Mouse (Mus musculus) limb, embryonic 10.5 days (tissue): ENCODE measurements around the gene Vamp1. TPM values are rescaled to one million over a fixed set of nuclear protein-coding genes. Genes with fewer than 3 reads are reported as not detected.
"Not testable (repeated sequence)": the region's sequence is repeated elsewhere in the genome, so short reads cannot be mapped to it uniquely, and the experiment has no call there.

Source experiments
- DNase-seq: peaks from one replicate; pipeline ENCODE4 v3.0.0-alpha.2; 2017; ENCODE audit warnings: low spot score
- H3K27ac ChIP-seq: fragments of 300-500 bp; sonication (generic); 2 replicates; pipeline ENCODE4 v1.5.1; 2016; ENCODE audit warnings: mild to moderate bottlenecking
- H3K27me3 ChIP-seq: fragments of 300-500 bp; sonication (generic); 2 replicates; pipeline ENCODE4 v1.6.1; 2016; ENCODE audit warnings: low read depth, mild to moderate bottlenecking; ENCODE audit not compliant: poor library complexity, severe bottlenecking
- H3K36me3 ChIP-seq: fragments of 300-500 bp; sonication (generic); 2 replicates; pipeline ENCODE4 v1.6.1; 2016; ENCODE audit warnings: mild to moderate bottlenecking, moderate library complexity
- H3K4me1 ChIP-seq: fragments of 300-500 bp; sonication (generic); 2 replicates; pipeline ENCODE4 v1.6.1; 2016
- H3K4me3 ChIP-seq: fragments of 300-500 bp; sonication (generic); 2 replicates; pipeline ENCODE4 v1.5.1; 2016; ENCODE audit warnings: mild to moderate bottlenecking, moderate library complexity
- H3K9me3 ChIP-seq: fragments of 300-500 bp; sonication (generic); replicated peaks from 2 replicates; pipeline ENCODE4 v1.6.1; 2016; ENCODE audit warnings: mild to moderate bottlenecking
- WGBS: fragments of 180-500 bp; shearing (Covaris S2); methylation state at CpG from one replicate; pipeline ENCODE4 v1.1.7; 2016; 5-methylcytosine and 5-hydroxymethylcytosine counted together
- polyA plus RNA-seq: library from polyadenylated mRNA; unstranded; fragments of >200 nt; fragmentation: Nextera tagmentation; extraction: Ambion mirVana; gene quantifications from 2 replicates; pipeline ENCODE4 v1.2.1, GENCODE M21; 2016

Vamp1 gene
- polyA plus RNA-seq, 1 experiment from 2014 or later = 3.9 TPM

- DNase-seq = no peak
- Histone ChIP-seq H3K4me3 (no peak overlapping the region), H3K27me3 (no peaks in the 10 kb centered on the region)
Measured at GRCm38 (mm10) chr6:125260006-125260555, 44.7 kb downstream of the Vamp1 start.

GRCm38 (mm10) chr6:125264219-125264618 is 48.9 kb downstream of the Vamp1 start:
- no peaks in the 10 kb centered on the region for H3K9me3 ChIP-seq
- no peak for DNase-seq
- no peaks in the 10 kb centered on the region for H3K27me3 ChIP-seq
- no peaks in the 10 kb centered on the region for H3K4me1 ChIP-seq
- WGBS = 88% methylated on average over 9 of the region's 9 CpGs
- no peaks in the 10 kb centered on the region for H3K36me3 ChIP-seq
- no peak overlapping the region for H3K27ac ChIP-seq
- H3K4me3 ChIP-seq = no peak overlapping the region

More at GRCm38 (mm10) chr6:125260006-125260555, 44.7 kb downstream of the Vamp1 start:
- H3K4me1 ChIP-seq = 0 out of 2 replicates have a peak, but pooled peaks cover 3% of the 10 kb centered on the region
- no peaks in the 10 kb centered on the region for H3K9me3 ChIP-seq
- H3K27ac ChIP-seq = no peak overlapping the region
- no peaks in the 10 kb centered on the region for H3K36me3 ChIP-seq
- 85% methylated on average over 10 of the region's 10 CpGs for whole genome bisulfite sequencing

- no peaks in the 10 kb centered on the region for H3K9me3 ChIP-seq
- no peak overlapping the region for H3K4me3 ChIP-seq
- no peaks in the 10 kb centered on the region for H3K36me3 ChIP-seq
- no peaks in the 10 kb centered on the region for H3K4me1 ChIP-seq
- DNase-seq = no peak
- H3K27ac ChIP-seq = no peak overlapping the region
- WGBS = 62% methylated on average over 10 of the region's 10 CpGs
- H3K27me3 ChIP-seq = peaks cover 3% of the 10 kb centered on the region; the same call in 1 of the 2 replicates
Measured at GRCm38 (mm10) chr6:125265239-125265638, 49.9 kb downstream of the Vamp1 start.

GRCm38 (mm10) chr6:125266091-125266490 is 50.7 kb downstream of the Vamp1 start:
- no peak for DNase-seq
- Histone ChIP-seq H3K27me3 (peaks cover 10% of the 10 kb centered on the region; the same call in 1 of the 2 replicates), H3K27ac (no peak overlapping the region), H3K36me3 (no peaks in the 10 kb centered on the region), H3K4me3 (no peak overlapping the region), H3K9me3 (no peaks in the 10 kb centered on the region), H3K4me1 (no peaks in the 10 kb centered on the region)
- WGBS = 72% methylated on average over 13 of the region's 13 CpGs

GRCm38 (mm10) chr6:125266600-125266999 is 51.2 kb downstream of the Vamp1 start:
- H3K4me3 ChIP-seq, H3K9me3 ChIP-seq, DNase-seq, H3K4me1 ChIP-seq, H3K27ac ChIP-seq, H3K36me3 ChIP-seq: not testable (repeated sequence)
- H3K27me3 ChIP-seq = peaks cover 10% of the 10 kb centered on the region; the same call in 1 of the 2 replicates
- 76% methylated on average over 6 of the region's 6 CpGs for WGBS

GRCm38 (mm10) chr6:125267469-125267868 is 52.1 kb downstream of the Vamp1 start:
- WGBS = 89% methylated on average over 3 of the region's 3 CpGs
- H3K27ac ChIP-seq = no peak overlapping the region
- H3K4me1 ChIP-seq = peaks cover 4% of the 10 kb centered on the region; the same call in 1 of the 2 replicates
- no peaks in the 10 kb centered on the region for H3K9me3 ChIP-seq
- no peak for DNase-seq
- H3K27me3 ChIP-seq = peaks cover 14% of the 10 kb centered on the region
- no peaks in the 10 kb centered on the region for H3K36me3 ChIP-seq
- no peak overlapping the region for H3K4me3 ChIP-seq

GRCm38 (mm10) chr6:125268799-125269198 is 53.4 kb downstream of the Vamp1 start:
- Histone ChIP-seq H3K27me3 (peaks cover 18% of the 10 kb centered on the region), H3K4me3 (no peak overlapping the region), H3K27ac (no peak overlapping the region), H3K4me1 (peaks cover 4% of the 10 kb centered on the region; the same call in 1 of the 2 replicates), H3K36me3 (no peaks in the 10 kb centered on the region), H3K9me3 (no peaks in the 10 kb centered on the region)
- WGBS = 49% methylated on average over 6 of the region's 6 CpGs
- DNase-seq = no peak

- H3K9me3 ChIP-seq = no peaks in the 10 kb centered on the region
- 22% methylated on average over 17 of the region's 17 CpGs for WGBS
- no peaks in the 10 kb centered on the region for H3K36me3 ChIP-seq
- peaks cover 18% of the 10 kb centered on the region for H3K27me3 ChIP-seq
- peak; percentile 88 for DNase-seq
- peak overlapping the region; percentile 64; the same call in 1 of the 2 replicates for H3K27ac ChIP-seq
- H3K4me3 ChIP-seq = peak overlapping the region; percentile 22
- peaks cover 4% of the 10 kb centered on the region; the same call in 1 of the 2 replicates for H3K4me1 ChIP-seq
Measured at GRCm38 (mm10) chr6:125271455-125272227, 56.3 kb downstream of the Vamp1 start.

GRCm38 (mm10) chr6:125272228-125272785 is 57.0 kb downstream of the Vamp1 start:
- Histone ChIP-seq H3K27me3 (peaks cover 18% of the 10 kb centered on the region), H3K9me3 (no peaks in the 10 kb centered on the region), H3K4me1 (peaks cover 4% of the 10 kb centered on the region; the same call in 1 of the 2 replicates), H3K27ac (no peak overlapping the region), H3K36me3 (no peaks in the 10 kb centered on the region), H3K4me3 (no peak overlapping the region)
- 80% methylated on average over 10 of the region's 10 CpGs for WGBS
- DNase-seq = no peak

- peaks cover 4% of the 10 kb centered on the region; the same call in 1 of the 2 replicates for H3K4me1 ChIP-seq
- no peak for DNase-seq
- H3K36me3 ChIP-seq = no peaks in the 10 kb centered on the region
- peaks cover 17% of the 10 kb centered on the region for H3K27me3 ChIP-seq
- no peak overlapping the region for H3K27ac ChIP-seq
- 63% methylated on average over 15 of the region's 15 CpGs for WGBS
- H3K9me3 ChIP-seq = no peaks in the 10 kb centered on the region
- H3K4me3 ChIP-seq = no peak overlapping the region
Measured at GRCm38 (mm10) chr6:125274841-125275563, 59.7 kb downstream of the Vamp1 start.

- Histone ChIP-seq H3K4me1 (no peaks in the 10 kb centered on the region), H3K27ac (no peak overlapping the region), H3K9me3 (no peaks in the 10 kb centered on the region), H3K36me3 (no peaks in the 10 kb centered on the region), H3K27me3 (no peaks in the 10 kb centered on the region), H3K4me3 (no peak overlapping the region)
- DNase-seq = no peak
- WGBS = 62% methylated on average over 8 of the region's 8 CpGs
Measured at GRCm38 (mm10) chr6:125279729-125280128, 64.4 kb downstream of the Vamp1 start.

GRCm38 (mm10) chr6:125282721-125283120 is 67.4 kb downstream of the Vamp1 start:
- H3K27me3 ChIP-seq, DNase-seq: not testable (repeated sequence)

More at GRCm38 (mm10) chr6:125282721-125283120, 67.4 kb downstream of the Vamp1 start:
- not testable (repeated sequence) for H3K4me1 ChIP-seq, H3K4me3 ChIP-seq, H3K36me3 ChIP-seq, H3K27ac ChIP-seq, H3K9me3 ChIP-seq
- 95% methylated on average over 13 of the region's 13 CpGs for WGBS
